Mouse (Mus musculus) urinary bladder, adult 18-20 months (tissue): Measurements from ENCODE around the gene Comp.

ENCODE experiments used
- DNase-seq, 2 experiments: peaks; one replicate each; pipeline ENCODE4 v3.0.0; 2022; ENCODE audit warnings: low spot score in 2 of 2, mixed read lengths in 2 of 2

The Comp gene

DNA sequence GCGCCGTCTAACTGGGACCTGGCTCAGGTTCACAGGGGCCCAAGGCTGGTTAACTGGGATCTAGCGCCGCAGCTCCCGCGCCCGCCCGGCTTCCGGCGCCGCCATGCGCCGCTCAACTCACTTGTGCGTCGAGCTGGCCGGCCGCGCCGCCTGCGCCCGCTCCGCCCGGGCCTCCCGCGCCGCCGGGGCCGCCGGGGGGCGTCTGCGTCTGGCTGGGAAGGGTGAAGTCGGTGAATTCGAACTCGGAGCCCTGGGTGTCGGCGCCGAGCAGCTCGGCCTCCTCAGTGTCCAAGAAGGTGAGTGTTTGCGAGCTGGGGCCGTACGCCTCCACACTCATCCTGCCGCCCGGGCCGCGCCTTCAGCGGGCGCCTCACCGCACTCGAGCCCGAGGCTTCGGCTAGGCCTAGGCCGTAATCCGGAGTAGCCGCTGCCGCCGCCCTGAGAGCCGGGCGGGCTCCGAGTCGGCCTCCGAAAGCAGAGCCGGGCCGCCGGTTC is 20.7 kb upstream of the Comp start:
- no peak for DNase-seq

DNA sequence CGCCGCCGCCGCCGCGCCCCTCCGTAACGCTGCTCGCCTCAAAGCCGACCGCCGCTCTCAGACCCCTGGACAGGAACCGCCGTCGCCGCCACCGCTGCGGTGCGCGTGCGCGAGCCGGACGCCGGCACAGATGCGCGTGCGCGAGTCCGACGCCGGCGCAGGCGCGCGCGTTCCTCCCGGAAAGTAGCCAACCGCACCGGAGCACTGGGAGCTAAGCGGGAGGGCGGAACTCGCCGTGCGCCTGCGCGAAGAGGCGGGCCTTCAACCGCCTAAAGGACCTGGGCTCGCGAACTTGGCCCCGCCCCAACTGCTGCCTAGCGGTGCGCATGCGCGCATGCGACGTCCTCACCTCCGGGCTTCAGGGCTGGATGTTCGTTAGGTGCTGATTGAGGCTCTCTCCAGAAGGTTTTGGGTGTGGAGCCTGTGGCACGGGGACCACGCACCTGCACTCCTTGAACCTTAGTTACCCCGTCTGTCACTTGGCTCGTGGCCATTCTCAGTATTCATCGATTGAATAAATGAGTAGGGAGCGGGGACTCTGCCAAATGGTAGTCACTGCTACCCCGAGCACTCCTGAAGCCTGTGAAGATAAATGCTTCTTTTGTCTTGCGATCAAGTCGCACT is 20.1 kb upstream of the Comp start, which contains the start of gene Upf1:
Upf1 (minus strand) TSS at position 85 of the 624 bp plus-strand sequence.
- DNase-seq = peak; percentile 98

DNA sequence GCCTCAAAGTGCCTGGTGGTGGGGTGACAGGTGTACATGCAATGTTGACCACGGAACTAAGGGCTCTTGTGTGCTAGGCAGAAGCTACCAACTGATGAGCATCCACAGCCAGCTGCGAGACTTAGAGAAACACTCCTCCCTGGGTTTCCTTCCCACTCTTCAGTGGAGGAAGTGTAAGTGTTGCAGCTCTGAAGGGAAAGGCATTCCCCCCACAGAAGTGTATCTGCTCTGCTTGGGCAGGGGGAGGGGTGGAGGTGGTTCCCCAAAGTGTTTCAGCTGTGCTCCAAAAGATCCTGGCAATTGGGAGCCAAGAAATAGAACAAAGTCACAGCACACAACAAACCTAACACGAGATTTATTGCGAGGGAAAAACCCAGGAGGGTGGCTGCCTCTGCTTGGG is 19.4 kb upstream of the Comp start:
- no peak for DNase-seq

DNA sequence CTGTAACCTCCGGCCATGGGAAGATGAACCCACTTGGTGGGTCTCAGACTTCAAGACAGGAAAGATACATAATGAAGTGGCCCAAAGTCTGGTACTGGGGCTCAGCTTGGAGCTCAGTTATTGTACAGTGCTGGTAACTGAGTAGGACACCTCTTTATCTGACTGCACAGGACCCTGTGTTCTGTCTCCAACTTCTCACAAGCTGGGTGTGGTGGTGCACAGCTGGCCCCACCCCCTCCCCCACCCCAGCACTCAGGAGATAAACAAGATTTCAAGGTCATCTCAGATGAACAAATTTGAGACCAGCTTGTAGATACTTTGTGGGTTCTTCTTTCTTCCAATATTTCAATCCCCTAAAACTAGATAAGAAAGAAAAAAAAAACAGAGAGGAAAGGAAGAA is 17.2 kb upstream of the Comp start:
- no peak for DNase-seq

DNA sequence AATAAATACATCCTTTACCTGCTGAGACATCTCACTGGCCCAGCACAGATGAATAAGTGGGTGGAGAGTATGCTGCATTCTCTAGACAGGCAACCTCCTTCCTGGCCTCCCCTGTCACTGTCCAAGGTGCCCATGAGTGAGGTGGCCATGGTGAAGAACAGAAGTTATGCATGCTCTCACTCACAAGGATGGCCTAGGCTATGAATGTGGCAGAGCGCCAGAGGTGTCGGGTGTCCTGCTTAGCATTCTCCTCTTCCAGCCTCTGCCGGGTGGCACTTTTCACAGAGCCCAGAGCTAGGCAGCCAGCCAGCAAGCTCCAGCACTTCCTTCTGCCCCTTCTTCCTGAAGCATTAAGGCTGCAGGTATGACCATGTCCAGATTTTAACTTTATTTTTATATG is 13.9 kb upstream of the Comp start:
- DNase-seq = no peak

DNA sequence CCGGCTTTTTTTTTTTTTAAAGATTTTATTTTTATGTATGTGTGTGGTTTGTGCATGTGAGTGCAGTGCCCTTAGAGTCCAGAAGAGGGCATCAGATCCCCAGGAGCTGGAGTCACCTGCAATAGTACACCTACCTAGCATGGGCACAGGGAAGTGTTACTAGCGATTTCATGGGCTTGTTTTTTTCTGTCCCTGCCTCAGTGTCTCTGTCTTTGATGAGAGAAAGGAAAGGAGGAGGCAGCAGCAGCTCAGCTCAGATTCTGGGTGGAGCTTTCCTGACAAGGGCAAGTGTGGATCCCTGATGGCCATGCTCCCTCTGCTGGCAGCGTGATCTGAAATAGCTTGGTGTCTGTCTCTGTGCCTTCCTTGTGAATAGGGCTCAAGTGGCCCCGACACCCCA is 12.6 kb upstream of the Comp start:
- no peak for DNase-seq

DNA sequence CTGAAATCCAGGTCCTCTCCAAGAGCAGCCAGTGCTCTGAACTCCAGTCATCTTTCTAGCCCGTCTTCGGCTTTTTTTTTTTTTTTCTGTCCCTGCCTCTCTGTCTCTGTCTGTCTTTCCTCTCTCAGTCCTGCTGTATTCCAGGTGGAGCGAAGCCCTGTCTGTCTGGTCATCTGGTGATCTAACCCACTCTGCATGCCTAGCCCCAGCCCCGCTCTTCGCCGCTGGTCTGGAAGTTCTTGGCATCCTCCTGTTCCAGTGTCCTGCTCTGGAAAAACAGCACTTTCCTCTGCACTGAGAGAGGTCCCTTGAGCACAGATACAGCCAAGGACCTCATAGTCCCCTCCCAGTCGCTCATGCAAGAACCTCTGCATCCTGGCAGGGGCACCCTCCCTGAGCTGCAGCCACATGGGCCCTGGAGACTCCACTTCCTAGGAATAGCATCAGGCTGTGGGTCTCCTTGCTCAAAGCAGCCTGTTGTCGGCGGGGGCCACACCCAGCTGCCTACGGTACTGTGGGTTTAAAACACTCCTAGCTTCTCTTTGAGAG is 11.8 kb upstream of the Comp start:
- DNase-seq = no peak

DNA sequence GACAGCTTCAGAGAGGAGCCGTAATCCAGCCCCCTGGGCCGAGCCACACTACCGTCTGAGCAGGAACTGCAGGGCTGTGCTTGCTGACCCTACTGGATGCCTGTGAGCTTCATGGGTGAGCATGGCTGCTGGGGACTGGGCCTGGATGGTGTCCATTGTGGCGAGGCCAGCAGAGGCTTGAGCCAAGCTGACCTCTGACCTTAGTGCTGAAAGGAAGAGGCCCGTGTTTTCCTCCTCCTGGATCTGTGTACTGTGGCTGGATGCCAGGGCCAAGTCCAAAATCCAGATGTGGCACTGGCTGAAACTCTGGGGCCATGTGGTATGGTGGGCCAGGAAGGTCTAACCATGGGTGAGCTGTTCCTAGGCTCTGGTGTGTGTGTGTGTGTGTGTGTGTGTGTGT is 9.3 kb upstream of the Comp start:
- no peak for DNase-seq

DNA sequence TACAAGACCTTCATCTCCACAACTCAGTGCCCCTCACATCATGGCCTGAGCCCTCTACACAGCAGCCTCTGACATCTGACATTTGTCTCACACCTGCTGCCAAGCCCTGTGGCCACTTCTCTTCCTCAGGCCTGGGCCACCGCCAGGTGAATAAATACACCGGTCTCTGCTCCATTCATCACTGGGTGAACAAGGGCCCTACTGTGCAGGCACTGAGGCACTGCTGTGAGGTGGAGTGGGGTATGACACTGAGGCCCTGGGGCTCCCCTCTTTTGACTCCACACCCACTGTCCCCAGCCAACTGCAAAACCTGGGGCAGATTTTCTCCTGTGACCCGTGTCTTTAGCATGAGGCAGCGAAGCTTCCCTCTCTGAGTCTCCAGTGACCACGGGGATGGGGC is 6.8 kb upstream of the Comp start:
- DNase-seq = no peak

DNA sequence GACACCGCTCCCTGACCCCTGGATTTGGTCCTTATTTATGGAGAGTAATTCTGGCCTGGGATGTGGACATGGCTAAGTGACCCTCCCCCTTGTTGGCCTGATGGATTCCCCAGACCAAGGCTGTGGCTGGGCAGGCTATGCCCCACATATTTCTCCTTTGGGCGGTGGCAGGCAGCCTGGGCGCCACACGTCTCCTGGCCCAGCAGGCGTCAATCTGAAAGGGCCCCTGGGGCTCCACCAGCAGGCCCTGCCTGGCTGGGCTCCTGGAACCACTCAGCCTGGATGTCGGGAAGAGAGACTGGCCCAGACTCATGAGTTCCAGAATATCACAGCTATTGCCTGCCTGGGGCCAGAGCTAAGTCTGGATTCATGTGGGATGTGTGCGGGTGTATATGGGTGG is 2.9 kb upstream of the Comp start:
- no peak for DNase-seq

DNA sequence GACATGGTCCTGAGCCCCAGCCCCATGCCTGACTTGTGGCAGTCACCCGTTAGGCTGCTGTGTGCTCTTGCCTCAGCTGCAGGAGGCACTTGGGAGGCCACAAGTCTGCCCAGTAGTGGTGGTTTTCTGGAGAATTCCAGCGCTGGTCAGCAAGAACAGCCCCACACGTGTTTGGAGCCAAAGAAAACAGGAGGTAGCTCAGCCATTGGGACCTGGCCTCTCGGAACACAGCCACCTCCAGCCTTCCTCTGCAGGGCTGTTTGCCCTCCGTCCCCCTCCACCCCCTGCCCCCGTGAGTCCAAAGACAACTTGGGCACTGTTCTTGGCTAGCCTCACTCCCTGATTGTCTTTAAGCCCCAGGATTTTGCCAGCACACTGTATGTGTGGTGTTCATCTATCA is 1.4 kb upstream of the Comp start:
- no peak for DNase-seq

DNA sequence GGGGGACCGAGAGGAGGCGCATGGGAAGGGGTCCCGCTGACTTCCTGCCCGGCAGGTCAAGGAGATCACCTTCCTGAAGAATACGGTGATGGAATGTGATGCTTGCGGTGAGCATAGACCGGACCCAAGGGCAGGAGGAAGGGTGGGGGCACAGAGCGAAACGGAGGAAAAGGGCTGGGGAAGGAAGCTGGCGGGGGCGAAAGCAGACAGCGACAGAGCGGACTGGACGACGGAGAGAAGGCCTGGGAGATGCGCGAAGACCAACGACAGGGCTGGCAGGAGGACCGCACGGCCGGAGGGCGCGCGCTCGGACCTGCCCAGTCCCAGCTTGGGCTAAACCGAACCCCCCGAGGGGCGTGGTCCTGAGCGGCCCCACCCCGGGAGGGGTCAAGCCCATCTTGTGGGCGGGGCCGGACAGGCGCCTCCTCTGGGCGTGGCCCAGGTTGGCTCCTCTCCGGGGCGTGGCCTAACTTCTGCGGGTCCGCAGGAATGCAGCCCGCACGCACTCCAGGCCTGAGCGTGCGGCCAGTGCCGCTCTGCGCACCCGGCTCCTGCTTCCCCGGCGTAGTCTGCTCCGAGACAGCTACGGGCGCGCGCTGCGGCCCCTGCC is 1.1 kb downstream of the Comp start:
- DNase-seq = peak; percentile 71 to 86

DNA sequence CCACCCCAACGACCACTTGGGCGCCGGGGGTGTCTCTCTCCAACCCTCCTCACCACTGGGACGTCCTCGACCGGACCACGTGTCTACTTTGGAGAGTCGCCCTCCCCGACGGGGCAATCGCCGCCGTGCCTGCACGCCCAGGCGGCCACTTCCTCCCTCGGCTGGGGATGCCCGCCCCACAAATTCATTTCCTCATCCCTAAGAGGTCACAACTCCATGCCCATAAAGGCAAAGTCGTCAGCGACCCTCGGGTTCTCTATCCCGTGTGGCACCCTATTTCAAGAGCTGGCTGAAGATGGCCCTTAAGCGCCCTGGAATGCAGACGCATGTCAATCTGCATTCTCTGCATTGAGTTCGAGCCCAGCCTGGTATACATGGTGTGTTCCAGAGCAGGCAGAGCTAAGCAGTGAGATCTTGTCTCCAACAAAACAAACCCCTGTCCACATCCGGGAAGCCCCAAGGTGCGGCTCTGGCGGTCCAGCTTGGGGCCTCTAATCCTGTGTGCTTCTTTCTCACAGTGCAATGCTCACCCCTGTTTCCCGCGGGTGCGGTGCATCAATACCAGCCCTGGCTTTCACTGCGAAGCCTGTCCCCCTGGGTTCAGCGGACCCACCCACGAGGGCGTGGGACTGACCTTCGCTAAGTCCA is 2.0 kb downstream of the Comp start:
- no peak for DNase-seq

DNA sequence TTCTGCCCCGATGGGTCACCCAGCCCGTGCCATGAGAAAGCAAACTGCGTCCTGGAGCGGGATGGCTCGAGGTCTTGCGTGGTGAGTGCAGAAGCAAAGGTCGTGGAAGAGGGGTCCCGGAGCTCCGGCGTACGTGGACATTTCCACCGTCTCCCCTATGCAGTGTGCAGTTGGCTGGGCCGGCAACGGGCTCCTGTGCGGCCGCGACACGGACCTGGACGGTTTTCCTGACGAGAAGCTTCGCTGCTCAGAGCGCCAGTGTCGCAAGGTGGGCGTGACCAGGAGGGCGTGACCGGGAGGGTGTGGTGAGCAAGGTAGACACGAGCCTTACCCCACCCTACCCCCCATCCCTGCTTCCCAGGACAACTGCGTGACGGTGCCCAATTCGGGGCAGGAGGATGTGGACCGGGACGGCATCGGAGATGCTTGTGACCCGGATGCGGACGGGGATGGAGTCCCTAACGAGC is 3.0 kb downstream of the Comp start:
- no peak for DNase-seq

DNA sequence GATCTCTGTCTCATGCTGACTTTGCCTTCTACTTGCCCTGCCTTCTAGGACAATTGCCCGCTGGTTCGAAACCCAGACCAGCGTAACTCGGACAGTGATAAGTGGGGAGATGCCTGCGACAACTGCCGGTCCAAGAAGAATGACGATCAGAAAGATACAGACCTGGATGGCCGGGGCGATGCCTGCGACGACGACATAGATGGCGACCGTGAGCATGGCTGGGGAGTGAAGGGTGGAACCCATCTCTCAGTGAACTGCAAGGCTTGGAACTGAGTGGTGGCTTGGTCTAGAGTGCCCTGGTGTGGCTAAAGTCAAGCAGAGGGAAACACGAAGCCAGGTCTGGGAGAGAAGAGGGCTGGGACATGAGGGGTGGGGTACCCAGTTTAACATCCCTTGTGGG is 3.7 kb downstream of the Comp start:
- DNase-seq = no peak

DNA sequence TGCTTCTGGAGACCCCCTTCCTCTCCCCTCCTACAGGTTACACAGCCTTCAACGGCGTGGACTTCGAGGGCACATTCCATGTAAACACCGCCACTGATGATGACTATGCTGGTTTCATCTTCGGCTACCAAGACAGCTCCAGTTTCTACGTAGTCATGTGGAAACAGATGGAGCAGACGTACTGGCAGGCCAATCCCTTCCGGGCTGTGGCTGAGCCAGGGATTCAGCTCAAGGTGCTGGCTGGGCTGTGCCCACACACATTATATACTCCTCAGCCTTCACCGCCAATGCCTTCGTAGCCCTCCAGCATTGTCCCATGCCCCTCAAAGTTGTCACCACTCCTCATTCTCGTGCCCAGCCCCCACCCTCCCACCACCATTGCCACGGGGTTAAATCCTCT is 6.7 kb downstream of the Comp start:
- no peak for DNase-seq

DNA sequence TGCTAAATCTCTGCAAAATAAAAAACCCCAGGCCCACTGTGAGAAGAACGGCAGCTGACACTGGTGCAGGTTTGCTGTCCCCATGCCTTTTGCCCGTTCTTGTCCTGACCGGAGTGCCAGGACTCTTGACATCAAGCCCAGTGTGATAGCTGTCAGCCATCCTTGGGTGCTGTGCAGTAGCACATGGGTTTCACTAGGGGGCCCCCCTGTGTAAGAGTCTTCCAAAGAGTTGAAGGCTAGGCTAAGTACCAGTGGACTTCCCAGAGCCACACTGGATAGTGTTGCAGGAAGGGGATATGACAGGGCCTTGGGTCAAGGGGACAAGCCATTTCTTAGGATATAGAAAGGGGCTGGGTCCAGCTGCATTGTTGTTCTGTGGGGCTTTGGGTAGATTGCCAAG is 9.9 kb downstream of the Comp start:
- DNase-seq = peak; percentile 33 to 44

DNA sequence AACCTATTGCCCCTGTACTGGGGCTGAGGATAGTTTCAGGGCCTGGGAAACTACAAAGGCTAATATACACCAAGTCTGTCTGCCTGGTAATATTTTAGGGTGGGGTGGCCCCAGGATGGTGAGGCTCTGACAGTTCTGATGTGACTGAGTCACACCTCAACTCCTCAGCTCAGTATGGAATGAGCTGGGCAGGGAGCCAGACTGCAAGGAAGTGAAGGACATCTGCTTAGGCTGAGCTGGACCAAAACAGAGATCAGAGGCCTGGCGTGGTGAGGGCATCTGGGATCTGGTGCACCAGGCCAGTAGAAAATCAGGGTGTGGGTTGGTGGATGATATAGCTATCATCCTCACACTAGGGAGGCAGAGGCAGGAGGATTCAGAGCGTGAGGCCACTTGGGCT is 16.3 kb downstream of the Comp start:
- no peak for DNase-seq

DNA sequence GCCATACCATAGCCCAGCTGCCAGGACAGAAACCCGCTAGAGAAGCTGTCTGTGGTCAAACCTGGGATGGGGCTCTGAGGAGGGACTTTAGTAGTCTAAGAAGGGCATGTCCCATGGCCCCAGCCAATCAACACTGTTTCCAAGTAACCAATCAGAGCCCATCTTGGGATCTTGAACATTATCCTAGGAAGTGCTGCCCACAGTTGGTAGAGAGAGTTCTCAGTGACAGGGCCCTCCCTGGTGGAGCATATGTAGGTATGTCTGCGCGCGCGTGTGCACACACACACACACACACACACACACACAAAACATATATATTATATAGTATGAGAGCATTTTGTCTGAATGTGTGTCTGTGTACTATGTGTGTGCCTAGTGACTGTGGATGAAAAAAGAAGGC is 19.7 kb downstream of the Comp start:
- DNase-seq = no peak

DNA sequence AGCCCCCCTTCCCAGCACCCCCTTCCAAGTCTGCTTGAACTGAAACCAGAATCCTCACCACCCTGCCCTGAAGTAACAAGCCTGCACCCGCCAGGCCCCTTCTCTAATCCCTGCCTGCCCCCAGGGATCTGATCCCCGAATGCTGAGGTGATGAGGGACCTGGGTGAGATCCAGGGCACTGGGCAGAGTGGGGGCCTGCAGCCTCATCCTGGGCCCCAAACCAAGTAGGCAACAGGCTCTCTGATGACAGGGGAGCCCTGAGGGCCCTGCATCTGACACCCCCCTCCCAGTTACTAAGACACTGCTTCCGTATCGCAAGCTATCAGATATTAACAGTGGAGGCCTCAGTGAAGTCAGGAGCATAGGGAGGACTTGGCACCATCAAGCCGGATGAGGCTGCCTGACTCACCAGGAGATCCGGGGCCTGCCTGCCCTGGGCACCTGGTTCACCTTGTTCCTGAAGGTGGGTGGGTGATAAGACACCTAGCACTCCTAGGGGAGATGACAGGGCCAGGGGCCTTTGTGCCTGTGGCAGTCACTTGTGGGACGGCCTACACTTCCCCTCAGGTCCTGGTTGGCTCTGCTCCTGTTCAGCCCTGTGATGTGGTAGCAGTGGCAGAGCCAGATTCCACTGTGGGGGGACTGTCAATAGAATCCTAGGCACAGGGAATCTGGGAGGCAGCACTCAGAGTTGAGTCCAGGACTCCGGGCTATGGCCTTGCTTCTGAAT is 21.1 kb downstream of the Comp start:
- DNase-seq = no peak

DNA sequence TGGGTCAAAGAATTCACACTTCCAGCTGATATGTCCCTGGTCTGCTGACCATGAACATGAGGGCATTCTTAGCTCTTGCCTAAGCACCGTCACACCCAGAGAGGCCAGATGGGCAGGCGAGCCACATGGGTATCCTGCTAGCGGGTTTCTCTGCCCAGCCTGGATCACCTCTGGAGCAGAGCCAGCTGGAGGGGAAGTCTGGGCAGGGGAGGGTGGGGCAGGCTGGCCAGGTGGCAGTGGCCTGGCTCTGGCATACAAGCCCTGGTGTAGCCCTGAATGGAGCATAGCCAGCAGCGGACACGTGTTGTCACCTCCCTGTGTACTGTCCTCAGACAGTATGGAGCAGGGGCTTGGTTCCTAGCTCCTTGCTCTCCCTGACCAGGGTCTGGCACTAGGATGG is 22.3 kb downstream of the Comp start:
- no peak for DNase-seq

DNA sequence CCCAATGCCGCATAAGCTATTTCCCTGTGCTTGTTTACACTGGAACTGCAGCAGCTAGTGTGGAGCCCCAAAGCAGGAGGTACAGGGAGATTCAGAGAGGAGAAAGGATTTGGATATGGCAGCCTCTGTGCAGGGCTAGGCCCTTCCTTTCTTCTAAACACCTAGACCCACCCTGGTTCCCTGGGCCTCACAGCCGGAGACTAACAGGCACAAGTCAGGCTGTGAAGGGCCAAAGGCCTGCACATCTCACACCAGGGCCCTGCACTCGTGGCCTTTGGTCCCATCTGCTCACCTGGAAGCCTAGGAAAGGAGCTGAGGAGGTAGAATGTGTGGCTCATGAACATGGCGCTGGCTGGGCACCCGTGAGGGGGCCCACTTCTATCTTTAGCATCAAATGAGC is 22.8 kb downstream of the Comp start:
- DNase-seq = no peak
